Mouse (Mus musculus) erythroid progenitor cell, adult 5-6 weeks (primary cell): ENCODE measurements around the gene Ttc7. TPM values are rescaled to one million over a fixed set of nuclear protein-coding genes. Genes with fewer than 3 reads are reported as not detected.

Source experiments
- ATAC-seq: replicated peaks from 2 replicates; pipeline ENCODE4 v1.8.0; 2016; ENCODE audit warnings: moderate number of reproducible peaks, mild to moderate bottlenecking, moderate TSS enrichment, inconsistent platforms; ENCODE audit not compliant: poor library complexity, low FRiP score, severe bottlenecking
- total RNA-seq, 2 experiments: library from RNA; stranded (forward) in 1 of 2; stranded (reverse) in 1 of 2; fragments of 150-400 nt in 1 of 2; fragments of 186-747, 209-891 nt in 1 of 2; gene quantifications; 2 replicates each; pipeline versions ENCODE4 v1.2.3 to v1.2.4; 2015 to 2017; ENCODE audit warnings: low replicate concordance in 2 of 2

Gene Ttc7
- total RNA-seq, 2 experiments from 2014 or later: 30.7 to 35.2 TPM

DNA sequence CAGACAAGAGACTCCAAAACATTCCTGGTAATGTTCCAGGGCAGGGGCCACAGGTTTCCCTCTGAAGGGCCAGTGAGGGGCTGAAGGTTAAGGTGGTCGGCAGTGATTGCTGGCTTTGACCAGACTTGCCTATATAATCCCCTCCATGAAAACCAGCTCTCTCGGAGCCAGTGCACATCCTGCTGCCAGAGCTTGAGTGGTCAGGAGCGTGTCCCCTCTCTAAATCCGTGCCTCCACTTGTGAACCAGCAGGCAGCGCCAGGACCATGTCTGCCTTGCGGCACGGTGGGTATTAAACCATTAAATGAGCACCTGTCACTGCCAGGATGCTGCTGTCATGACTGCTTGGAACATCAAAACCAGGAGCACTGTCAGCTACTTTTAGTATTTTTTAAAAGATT, 27.8 kb downstream of the Ttc7 start:
- no peak for ATAC-seq

DNA sequence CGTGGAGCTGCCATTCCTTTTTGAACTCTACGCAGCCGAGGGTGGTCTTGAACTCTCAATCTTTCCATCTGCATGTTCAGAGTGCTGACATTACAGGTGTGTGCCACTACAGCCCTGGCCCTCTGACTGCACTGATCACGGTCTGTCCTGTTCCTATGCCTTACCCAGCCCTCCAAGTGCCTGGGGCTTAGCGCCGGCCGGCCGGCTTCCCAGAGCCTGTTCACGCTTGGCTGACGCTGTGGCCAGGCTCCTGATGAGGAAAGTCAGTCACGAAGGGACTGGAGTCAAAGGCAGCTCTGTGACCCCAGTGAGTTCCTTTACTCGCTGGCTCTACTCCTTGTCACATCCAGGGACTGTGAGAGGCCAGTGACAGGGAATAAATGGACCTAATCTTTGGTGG, 29.7 kb downstream of the Ttc7 start:
- ATAC-seq: no peak

- no peak for ATAC-seq
Measured at GRCm38 (mm10) chr17:87312924-87313870, 30.5 kb downstream of the Ttc7 start.

GRCm38 (mm10) chr17:87314121-87314520, 31.4 kb downstream of the Ttc7 start:
- no peak for ATAC-seq

GRCm38 (mm10) chr17:87314530-87314946, 31.9 kb downstream of the Ttc7 start:
- ATAC-seq: peak; percentile 56; the same call in 1 of the 2 replicates

DNA sequence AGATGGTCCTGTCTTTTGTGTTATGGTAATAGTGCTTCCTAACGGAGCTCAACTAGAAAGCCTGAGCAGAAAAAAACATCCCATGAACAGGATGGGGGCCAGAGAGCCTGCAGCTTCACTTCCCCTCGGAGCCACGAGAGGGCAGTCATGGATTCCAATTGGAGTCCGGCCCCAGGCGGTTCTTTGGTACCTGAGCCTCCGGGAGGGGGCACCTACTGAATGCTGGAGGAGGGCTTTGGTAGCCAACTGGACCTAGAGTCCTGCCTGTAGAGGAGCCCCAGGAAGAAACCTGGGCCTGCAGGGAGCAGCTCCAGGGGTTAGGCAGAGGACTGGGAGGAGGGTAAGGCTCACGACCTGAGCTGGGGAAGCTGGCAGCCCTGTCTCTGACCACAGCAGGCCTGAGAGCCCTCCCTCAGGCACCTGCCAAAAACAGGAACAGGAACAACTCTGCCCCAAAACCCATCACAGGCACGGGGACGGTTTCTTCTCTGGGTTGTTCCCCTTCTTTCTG, 32.4 kb downstream of the Ttc7 start:
- ATAC-seq: peak; percentile 77

- ATAC-seq: no peak
Measured at GRCm38 (mm10) chr17:87315891-87316763, 33.4 kb downstream of the Ttc7 start.

- ATAC-seq: no peak
Measured at GRCm38 (mm10) chr17:87317271-87317670, 34.6 kb downstream of the Ttc7 start.

- no peak for ATAC-seq
Measured at GRCm38 (mm10) chr17:87317947-87318346, 35.3 kb downstream of the Ttc7 start.

DNA sequence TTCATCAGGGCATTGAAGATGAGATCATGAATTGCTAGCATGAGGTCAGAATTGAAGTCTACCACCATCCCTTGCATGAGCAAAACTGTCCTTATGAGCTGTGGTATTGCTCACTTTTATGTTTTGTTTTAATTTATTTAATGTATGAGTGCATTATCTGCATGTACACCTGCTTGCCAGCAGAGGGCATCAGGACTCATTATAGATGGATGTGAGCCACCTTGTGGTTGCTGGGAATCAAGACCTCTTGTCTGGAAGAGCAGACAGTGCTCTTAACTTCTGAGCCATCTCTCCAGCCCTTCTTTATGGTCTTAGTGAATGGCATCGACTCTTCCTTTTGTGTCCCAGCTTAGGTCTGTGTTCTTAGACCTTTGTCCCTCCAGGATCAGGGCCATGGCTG, 39.0 kb downstream of the Ttc7 start:
- peak; percentile 65; the same call in 1 of the 2 replicates for ATAC-seq

DNA sequence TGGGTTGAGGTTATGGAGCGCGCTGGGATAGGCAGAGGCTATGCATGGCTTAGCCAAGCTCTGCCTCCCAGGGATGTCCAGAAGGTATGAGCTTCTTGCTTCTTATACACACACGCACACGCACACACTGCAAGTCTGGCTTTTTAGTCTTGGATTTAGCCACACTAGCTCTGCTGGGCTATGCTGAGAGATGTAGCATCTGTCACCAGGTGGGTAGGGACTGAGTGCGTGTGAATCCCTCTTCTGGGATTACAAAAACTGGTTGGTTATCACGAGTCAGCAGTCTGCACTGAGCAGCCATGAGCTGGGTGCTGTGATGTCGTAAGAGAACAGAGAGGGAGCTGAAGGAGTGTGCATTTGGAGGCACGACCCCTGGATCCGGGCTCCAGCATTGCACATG, 40.5 kb downstream of the Ttc7 start:
- no peak for ATAC-seq

GRCm38 (mm10) chr17:87325501-87325900, 42.8 kb downstream of the Ttc7 start:
- no peak for ATAC-seq

DNA sequence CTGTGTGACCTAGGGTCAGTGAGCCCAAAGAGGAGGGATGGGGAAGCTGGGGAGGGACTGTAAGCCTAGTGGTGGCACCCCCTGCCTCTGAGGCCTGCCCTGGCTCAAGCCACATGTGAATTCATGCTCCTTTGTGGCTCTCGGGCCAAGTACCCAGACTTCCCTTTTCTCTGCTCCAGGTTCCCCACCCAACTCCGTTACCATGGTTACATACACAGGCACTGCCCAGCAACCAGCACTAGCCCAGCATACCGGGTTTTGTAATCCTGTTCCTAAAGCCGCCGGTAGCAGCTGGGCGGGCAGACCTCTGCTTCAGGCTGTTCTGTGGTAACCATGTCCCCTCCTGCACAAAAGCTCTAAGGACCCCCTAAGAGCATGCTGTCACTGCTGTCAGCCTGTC, 44.3 kb downstream of the Ttc7 start:
- ATAC-seq: no peak

DNA sequence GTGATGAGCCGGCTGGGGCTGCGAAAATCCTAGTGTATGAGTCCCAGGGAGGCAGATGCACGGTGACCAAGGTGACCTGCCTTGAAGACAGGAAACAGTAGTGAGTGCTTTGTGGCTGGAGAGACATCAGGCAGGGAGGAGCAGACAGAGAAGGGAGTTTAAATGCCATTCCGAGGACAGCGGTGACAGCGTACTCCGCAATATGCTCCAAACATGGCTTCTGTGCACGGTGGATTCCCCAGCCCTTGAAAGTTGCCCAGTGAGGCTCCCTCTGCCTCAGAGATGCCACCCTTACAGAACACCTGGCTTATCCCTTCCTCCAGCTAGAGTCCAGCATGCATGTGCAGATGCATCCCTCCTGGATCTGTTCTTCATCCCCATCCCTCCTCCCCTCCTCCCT, 45.0 kb downstream of the Ttc7 start:
- ATAC-seq: no peak

DNA sequence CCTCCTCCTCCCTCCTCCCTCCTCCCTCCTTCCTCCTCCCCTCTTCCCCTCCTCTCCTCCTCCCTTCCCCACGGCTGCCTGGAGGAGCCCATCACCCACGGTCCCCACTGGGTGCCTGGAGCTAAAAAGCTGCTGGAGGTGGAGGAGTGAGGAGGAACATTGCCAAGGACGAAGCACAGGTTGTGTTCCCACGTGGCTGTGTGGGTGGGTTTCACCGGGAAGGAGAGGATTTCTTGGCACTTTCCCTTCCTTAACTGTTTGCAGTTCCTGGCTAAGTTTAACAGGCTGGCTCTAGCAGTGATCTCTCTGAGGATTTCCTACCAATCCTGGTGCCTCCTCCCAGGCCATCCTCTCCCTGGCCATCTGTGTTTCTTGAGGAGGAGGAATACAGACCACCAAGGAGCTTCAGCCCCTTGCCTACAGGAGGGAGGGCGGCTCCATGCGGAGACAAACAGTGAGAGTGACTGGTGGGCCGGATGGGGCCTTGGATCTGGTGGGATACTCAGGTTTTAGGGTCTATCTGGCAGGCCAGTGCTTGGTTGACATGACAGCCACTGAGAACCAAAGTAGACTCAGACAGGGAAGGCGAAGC, 45.6 kb downstream of the Ttc7 start:
- no peak for ATAC-seq

DNA sequence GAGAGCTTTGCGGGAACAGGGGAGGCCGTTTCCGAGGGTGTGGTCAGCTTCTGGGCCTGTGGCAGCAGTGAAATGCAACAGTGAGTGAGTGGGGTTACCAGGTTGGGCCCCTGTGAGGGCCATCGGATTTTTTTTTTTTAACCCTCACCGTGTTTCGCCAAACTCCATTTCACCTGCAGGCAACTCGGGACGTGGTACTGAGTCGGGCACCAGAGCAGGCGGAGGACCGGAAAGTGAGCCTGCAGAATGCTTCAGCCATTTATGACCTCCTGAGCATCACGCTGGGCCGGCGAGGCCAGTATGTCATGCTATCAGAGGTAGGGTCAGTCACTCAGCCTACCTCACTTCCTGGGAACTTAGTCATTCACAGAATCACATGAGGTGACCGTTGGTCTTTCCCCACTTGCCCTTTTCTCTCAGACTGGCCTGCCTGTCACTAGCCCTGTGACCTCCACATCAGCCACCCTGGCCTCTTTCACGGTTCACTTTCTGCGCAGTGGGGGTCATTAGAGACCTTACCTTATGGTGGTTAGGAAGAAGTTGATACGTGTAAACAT, 46.5 kb downstream of the Ttc7 start:
- ATAC-seq: no peak

DNA sequence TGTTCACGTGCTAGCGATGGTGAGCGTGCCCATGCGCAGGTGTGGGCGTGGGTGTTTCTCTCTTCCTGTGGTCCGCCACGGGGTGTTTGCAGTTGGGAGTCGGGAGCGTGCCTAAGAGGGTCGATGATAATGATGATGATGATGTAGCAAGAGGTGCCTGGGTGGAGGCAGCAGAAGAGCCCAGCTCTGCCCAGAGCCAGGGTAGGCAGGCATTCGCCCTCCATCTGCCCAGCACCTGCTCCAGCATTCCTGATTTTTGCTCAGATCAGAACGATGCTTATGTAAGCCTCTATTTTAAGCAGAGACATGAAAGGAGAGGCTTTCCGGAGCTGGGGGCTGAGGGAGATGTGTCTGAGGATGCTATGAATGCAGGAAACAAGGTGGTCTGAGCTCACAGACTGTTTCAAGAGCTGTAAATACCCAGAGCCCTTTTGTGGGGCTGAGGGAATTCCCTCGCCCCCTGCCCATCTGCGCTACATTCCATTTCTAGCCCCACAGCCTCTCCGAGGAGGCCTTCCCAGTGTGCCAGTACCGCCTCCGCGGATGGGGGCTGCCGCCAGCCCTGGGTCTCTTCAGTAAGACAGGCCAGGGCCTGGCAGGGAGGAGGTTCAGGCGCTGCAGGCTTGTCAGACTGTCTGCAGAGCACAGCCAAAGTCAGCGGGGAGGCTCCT, 47.7 kb downstream of the Ttc7 start:
- ATAC-seq: no peak

DNA sequence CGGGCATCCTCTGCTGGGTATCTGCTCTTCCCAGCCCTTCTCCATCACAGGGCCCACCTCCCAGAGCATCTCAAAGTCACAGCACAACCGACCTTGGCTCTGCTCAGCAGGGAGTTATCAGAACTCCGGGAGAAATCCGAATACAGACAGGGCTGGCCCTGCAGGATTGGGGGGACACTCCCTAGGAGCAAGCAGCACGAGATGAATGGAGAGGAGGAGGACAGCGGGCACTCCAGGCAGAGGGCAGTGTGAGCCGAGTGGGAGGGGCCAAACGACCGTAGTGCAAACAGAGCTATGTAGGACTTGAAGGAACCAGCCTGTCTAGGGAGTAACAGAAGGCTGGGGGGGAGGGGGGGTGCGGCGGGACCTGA, 48.2 kb downstream of the Ttc7 start:
- ATAC-seq: no peak
